Mouse (Mus musculus): ENCODE measurements around the gene Capg. TPM values are rescaled to one million over a fixed set of nuclear protein-coding genes. Genes with fewer than 3 reads are reported as not detected.
A peak's percentile ranks its signal among the peaks of the same experiment; 100 is the strongest.

Capg gene
- polyA plus RNA-seq, 1 experiment from 2014 or later, result 8.4 TPM

DNA sequence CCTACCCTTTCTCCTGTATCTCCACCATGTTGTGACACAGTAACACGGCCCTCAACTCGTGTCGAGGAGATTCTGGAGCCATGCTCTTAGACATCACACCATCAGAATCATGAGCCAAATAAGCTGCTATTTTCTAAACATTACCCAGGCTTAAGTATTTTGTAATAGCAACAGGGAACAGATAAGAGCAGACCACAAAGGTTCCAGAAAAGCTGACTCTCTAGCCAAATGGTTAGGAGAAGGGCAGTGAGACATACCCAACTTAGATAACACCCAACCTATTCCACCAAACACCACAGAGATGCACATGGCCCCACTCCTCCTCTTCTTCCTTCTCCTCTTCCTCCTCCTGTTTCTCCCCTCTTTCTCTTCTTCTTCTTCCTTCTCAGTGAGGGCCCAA, 31.9 kb downstream of the Capg start:
- no peaks in the 10 kb centered on the region for H3K27me3 ChIP-seq (replicated peaks)
- no peak overlapping the region for H3K9ac ChIP-seq (replicated peaks)
- no peaks in the 10 kb centered on the region for H3K4me1 ChIP-seq
- H3K36me3 ChIP-seq, result peaks cover 56% of the 10 kb centered on the region
- no peak for ATAC-seq (ENCODE audit: low FRiP score)
- H3K4me2 ChIP-seq, result no peak overlapping the region
- H3K9me3 ChIP-seq (replicated peaks), result no peaks in the 10 kb centered on the region
- no peak overlapping the region for H3K27ac ChIP-seq (replicated peaks)
- WGBS, result 96% methylated on average over 3 of the region's 3 CpGs
- no peak overlapping the region for H3K4me3 ChIP-seq (replicated peaks)

DNA sequence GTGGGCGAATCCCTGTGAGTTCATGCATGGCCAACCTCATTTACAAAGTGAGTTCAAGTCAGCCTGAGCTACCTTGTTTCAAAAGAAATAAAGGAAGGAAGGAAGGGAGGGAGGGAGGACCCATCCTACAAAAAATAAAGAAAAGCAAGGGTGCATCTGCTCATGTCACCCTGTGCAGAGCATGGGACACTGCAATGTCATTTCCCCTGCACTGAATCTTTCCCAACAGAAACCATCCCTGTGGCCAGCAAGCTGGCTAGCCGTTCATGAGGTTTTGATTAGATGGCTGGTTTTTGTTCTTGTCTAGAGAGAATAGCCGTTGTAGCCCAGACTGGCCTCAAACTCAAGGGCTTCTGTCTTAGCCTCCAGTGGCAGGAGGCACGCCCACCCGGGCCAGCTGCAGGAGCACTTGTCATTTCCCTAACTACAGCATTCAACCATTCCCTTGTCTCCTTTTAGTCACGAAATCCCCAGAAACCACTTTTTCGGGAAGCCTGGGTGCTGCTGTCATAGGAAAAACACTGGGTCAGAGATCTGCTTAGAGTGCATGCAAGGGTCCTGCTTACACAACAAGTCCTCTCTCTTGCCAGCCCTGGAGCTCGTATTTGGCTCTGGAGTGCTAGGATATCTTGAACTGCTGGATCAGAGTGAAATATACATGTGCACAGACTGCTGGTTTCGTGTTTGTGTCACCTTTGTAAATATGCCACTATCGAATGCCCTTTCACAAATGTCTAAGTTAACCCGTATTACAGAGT, 37.6 kb downstream of the Capg start:
- Histone ChIP-seq H3K36me3 (peaks cover 34% of the 10 kb centered on the region), H3K4me2 (no peak overlapping the region), H3K27me3 (replicated peaks) (no peaks in the 10 kb centered on the region), H3K9ac (replicated peaks) (no peak overlapping the region), H3K27ac (replicated peaks) (no peak overlapping the region), H3K4me3 (replicated peaks) (no peak overlapping the region), H3K9me3 (replicated peaks) (no peaks in the 10 kb centered on the region), H3K4me1 (no peaks in the 10 kb centered on the region)
- ATAC-seq (ENCODE audit: low FRiP score), result no peak
- 76% methylated on average over 11 of the region's 11 CpGs for WGBS

DNA sequence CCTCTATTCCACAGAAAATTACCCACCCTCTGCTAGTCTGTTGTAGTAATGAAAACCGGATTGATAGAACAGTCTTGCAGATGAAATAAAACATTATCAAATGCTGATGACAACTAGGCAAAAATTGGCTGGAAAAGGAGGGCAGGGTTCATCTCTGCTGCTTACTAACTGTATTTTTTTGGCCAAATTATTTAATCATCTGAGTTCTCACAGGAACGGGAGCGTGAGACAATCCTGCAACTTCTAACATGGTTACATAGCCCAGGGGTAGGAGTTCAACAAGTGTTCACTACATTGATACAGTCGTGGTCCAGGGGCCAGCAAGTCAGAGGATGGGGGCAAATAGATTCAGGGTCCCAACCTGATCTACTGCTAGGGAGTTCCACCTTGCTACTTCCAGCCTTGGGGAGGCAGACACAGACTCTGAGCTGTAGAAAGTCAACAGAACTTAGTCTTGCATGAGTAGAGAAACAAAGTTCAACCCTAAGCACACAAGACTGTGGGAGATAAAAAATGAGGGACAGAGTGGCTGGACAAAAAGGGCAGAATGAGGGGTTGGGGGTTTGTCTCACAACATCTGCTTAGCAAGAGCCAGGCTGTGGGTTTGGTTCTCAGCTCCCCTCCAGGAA, 39.1 kb downstream of the Capg start:
- 90% methylated on average over 4 of the region's 4 CpGs for WGBS
- Histone ChIP-seq H3K27me3 (replicated peaks) (no peaks in the 10 kb centered on the region), H3K4me3 (replicated peaks) (no peak overlapping the region), H3K4me2 (no peak overlapping the region), H3K27ac (replicated peaks) (no peak overlapping the region), H3K36me3 (peaks cover 23% of the 10 kb centered on the region), H3K4me1 (no peaks in the 10 kb centered on the region), H3K9me3 (replicated peaks) (no peaks in the 10 kb centered on the region), H3K9ac (replicated peaks) (no peak overlapping the region)
- no peak for ATAC-seq (ENCODE audit: low FRiP score)

DNA sequence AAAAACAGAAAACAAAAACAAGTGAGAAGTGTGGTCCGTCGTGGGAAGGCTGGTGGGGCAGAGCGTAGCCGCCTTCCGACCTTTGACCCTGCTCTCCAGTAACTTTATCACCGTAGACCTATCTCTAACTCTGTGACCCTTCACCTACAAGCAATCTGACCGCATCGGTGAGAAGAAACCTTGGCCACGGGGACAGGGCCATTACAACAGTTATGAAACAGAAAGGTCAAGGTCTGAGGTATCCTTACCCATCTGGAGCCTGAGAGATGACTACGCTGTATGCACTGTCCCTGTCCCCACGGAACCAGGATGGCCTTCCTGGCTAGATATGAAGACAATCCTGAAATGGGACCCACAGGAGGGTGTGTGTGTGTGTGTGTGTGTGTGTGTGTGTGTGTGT, 40.0 kb downstream of the Capg start:
- no peak for ATAC-seq (ENCODE audit: low FRiP score)
- no peak overlapping the region for H3K9ac ChIP-seq (replicated peaks)
- no peaks in the 10 kb centered on the region for H3K9me3 ChIP-seq (replicated peaks)
- H3K4me1 ChIP-seq, result no peaks in the 10 kb centered on the region
- H3K36me3 ChIP-seq, result peaks cover 19% of the 10 kb centered on the region
- H3K4me2 ChIP-seq, result no peak overlapping the region
- 89% methylated on average over 11 of the region's 11 CpGs for WGBS
- no peaks in the 10 kb centered on the region for H3K27me3 ChIP-seq (replicated peaks)
- H3K27ac ChIP-seq (replicated peaks), result no peak overlapping the region
- H3K4me3 ChIP-seq (replicated peaks), result no peak overlapping the region

DNA sequence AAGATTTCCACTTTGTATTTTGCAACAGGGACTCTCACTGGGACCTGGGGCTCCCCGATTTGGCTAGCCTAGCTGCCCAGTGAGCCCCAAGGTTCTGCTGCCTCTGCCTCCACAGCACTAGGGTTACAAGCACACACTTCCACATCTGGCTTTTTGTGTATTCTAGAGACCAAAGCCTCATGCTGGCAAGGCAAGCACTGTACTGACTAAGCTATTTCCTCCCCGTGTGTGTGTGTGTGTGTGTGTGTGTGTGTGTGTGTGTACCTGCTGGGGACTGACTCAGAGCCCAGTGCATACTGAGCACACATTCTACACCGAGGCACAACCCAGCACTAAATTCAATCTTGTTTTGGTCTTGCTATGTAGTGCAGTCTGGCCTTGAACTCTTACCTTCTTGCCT, 42.5 kb downstream of the Capg start:
- peaks cover 8% of the 10 kb centered on the region; the same call in 1 of the 2 replicates for H3K36me3 ChIP-seq
- whole genome bisulfite sequencing, result 85% methylated on average over 3 of the region's 3 CpGs
- ATAC-seq (ENCODE audit: low FRiP score), result no peak

DNA sequence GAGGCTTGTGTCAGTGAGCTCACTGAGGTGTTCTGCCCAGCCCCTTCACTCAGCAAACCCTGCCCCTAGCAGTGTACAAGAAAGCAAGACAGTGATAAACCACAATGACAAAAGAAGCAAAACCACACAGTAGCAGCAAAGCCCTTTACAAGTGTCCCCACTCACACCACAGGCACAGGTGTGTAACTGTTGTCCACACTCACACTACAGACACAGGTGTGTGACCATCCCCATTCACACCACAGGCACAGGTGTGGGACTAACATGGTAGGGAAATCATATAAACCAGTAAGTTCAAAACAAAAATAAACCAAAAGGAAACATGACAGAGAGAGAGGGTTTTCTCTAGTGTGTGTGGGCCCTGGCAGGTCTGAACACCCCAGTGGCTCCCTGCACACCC, 44.1 kb downstream of the Capg start:
- no peak overlapping the region for H3K27ac ChIP-seq (replicated peaks)
- peaks cover 8% of the 10 kb centered on the region; the same call in 1 of the 2 replicates for H3K36me3 ChIP-seq
- no peak for ATAC-seq (ENCODE audit: low FRiP score)
- H3K4me1 ChIP-seq, result no peaks in the 10 kb centered on the region
- H3K4me2 ChIP-seq, result no peak overlapping the region
- H3K9ac ChIP-seq (replicated peaks), result no peak overlapping the region
- H3K9me3 ChIP-seq (replicated peaks), result no peaks in the 10 kb centered on the region
- no peak overlapping the region for H3K4me3 ChIP-seq (replicated peaks)
- H3K27me3 ChIP-seq (replicated peaks), result no peaks in the 10 kb centered on the region

More for the DNA sequence above, 42.5 kb downstream of the Capg start:
- Histone ChIP-seq H3K9ac (replicated peaks) (no peak overlapping the region), H3K9me3 (replicated peaks) (no peaks in the 10 kb centered on the region), H3K4me3 (replicated peaks) (no peak overlapping the region), H3K4me2 (no peak overlapping the region), H3K27me3 (replicated peaks) (no peaks in the 10 kb centered on the region), H3K4me1 (no peaks in the 10 kb centered on the region), H3K27ac (replicated peaks) (no peak overlapping the region)

DNA sequence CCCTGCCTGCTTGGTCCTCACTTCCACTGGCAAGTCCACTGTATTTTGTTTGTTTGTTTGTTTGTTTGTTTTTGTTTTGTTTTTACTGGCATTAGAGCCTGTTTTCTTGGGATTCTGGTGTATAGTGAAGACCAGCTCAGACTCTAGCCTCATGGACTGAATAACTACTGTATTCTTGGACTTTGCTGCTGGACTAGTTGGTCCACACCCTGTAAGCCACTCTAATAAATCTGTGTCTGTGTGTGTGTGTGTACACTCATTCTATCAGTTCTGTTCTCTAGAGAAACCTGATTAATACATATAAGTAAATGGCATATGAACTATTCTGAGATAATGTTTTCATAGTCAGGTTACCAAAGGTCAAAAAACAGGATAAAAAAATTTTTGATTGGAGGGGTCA, 45.9 kb downstream of the Capg start:
- Histone ChIP-seq H3K27ac (replicated peaks) (no peak overlapping the region), H3K4me3 (replicated peaks) (no peak overlapping the region), H3K27me3 (replicated peaks) (no peaks in the 10 kb centered on the region), H3K9me3 (replicated peaks) (no peaks in the 10 kb centered on the region), H3K4me2 (no peak overlapping the region), H3K4me1 (no peaks in the 10 kb centered on the region), H3K36me3 (0 out of 2 replicates have a peak, but pooled peaks cover 4% of the 10 kb centered on the region), H3K9ac (replicated peaks) (no peak overlapping the region)
- ATAC-seq (ENCODE audit: low FRiP score), result no peak

DNA sequence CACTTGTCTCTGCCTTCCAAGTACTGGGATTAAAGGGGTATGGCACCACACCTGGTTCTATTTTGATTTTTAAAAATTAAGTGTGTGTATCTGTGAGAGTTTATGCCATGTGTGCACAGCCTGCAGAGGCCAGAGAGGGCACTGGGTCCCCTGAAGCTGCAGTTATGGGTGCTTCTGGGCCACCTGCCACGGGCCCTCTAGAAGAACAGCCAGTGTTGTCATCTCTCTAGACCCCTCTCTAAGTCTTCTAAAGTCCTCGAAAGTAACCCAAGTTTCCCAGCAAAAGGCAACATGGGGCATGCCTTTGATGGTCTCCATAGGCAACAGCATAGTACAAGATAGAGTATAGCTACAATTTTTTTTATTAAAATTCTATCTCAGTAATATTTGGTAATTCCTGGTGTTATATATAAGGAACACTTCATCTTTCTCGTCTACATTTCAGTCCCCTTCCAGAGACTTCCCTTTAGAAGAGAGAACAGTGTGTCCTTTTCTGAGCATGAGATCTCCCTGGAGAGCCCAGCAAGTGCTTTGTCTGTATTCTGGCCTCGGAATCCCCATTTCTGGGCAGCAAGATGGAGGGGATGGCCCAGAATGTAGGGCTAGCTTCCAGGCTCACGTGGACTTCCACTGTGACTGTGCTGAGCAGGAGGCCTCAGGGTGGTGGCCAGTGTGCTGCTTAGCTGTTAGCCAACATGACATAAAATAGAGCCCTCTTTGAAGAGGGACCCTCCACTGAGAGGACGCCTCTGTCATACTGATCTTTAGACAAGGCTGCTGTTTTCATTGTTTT, 49.0 kb downstream of the Capg start:
- WGBS, result 81% methylated on average over 6 of the region's 6 CpGs

DNA sequence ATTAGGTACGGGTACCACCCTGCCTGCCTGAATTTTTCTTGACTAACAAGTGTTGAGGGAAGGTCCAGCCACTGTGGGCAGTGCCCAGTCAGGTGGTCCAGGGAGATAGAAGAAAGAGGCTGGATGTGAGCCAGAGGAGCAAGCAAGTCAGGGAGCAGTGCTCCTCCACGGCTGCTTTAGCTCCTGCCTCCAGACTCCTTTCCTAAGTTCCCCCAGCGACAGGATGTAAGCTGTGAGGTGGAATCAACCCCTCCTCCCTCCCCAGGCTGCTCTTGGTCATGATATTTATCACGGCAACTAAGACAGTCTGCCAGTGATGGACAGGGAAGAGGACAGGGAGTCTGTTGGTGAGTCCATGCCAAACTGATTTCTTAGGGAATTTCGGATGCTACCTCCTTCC, 49.7 kb downstream of the Capg start:
- Histone ChIP-seq H3K9me3 (replicated peaks) (no peaks in the 10 kb centered on the region), H3K9ac (replicated peaks) (no peak overlapping the region), H3K27me3 (replicated peaks) (no peaks in the 10 kb centered on the region), H3K4me2 (no peak overlapping the region), H3K4me3 (replicated peaks) (no peak overlapping the region), H3K27ac (replicated peaks) (no peak overlapping the region), H3K36me3 (no peaks in the 10 kb centered on the region), H3K4me1 (peaks cover 18% of the 10 kb centered on the region)
- no peak for ATAC-seq (ENCODE audit: low FRiP score)
- 73% methylated on average over 5 of the region's 5 CpGs for WGBS

More for the DNA sequence above, 49.0 kb downstream of the Capg start:
- H3K4me3 ChIP-seq (replicated peaks), result no peak overlapping the region
- no peak overlapping the region for H3K9ac ChIP-seq (replicated peaks)
- no peak overlapping the region for H3K27ac ChIP-seq (replicated peaks)
- no peak overlapping the region for H3K4me2 ChIP-seq
- no peaks in the 10 kb centered on the region for H3K9me3 ChIP-seq (replicated peaks)
- ATAC-seq (ENCODE audit: low FRiP score), result no peak
- H3K4me1 ChIP-seq, result peaks cover 13% of the 10 kb centered on the region
- no peaks in the 10 kb centered on the region for H3K27me3 ChIP-seq (replicated peaks)
- H3K36me3 ChIP-seq, result no peaks in the 10 kb centered on the region

DNA sequence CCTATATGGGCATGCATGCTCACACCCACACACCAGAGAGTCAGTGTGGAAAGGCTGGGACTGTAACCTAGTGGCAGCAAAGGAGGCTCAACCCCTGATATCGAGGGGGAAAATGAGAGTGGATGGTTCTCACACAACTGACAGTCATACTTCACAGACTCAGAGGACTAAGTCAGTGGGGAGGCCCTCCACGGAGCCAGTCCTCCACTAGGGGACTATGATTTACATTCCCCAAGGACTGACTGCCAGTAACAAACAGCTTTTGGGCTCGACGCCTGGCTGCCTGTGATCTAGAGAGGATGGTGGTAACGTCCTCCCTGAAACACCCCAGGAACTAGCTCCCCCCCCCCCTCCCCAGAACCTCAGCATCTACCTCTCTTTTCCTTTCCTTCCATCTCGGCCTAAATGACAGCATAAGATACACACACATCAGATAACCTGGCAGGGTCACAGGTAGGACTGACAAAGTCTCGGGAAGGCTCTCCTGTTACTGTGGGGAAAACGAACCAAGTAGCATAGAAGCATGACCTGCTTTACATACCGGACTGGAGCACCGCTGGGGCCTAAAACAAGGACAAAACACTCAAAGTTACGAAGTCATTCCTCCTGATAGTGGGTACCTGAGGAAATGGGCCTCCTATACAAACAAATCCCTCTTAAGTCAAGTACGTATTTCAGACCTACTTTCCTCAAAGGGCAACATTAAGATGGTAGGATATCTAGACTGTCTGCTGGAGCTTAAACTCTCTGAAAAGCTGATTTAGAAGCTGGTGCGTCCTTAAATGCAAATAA, 53.1 kb downstream of the Capg start:
- no peaks in the 10 kb centered on the region for H3K9me3 ChIP-seq (replicated peaks)
- H3K36me3 ChIP-seq, result no peaks in the 10 kb centered on the region
- H3K4me3 ChIP-seq (replicated peaks), result peak overlapping the region; percentile 73
- H3K27me3 ChIP-seq (replicated peaks), result no peaks in the 10 kb centered on the region
- H3K9ac ChIP-seq (replicated peaks), result peak overlapping the region; percentile 74
- no peak for ATAC-seq (ENCODE audit: low FRiP score)
- peak overlapping the region; percentile 85 for H3K4me2 ChIP-seq
- WGBS, result 44% methylated on average over 13 of the region's 13 CpGs
- peak overlapping the region; percentile 78 for H3K27ac ChIP-seq (replicated peaks)
- H3K4me1 ChIP-seq, result peaks cover 24% of the 10 kb centered on the region

DNA sequence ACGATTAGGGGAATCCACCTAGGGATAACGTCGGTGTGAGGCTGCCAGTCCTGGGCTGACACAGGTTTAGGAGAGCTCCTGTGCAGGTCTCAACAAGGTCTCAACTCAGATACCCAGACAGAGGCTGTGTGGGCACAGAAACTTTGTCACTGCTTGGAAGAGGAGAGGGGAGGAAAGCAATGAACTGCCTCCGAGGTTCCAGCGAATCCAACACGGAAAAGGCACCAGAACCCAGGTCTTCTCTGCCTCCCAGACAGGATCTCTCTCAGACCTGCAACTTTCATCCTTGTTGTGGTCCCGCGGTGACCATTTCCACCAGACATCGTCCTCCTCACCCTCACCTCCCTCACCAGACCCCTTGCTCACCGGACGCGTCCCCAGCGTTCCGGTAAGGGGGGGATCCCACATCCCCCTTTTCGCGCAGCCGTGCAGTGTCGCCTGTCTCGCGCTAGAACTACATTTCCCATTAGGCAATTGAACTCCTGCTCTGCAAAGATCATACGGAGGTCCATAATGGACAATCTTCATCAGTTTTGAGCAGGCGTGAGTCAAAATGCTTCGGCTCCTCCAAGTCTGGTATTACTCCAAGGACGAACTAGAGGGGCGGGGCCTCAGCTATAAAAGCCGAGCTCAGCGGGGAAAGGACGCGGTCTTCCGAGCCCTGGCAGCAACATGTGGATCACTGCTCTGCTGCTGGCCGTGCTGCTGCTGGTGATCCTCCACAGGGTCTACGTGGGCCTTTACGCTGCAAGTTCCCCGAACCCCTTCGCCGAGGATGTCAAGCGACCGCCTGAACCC, 54.0 kb downstream of the Capg start, which contains the start of the genes Elmod3 and Retsat:
TSS of gene Elmod3 (minus strand) at position 458 of the 798 bp plus-strand sequence.
TSS of gene Retsat (plus strand) at position 520 of the 798 bp plus-strand sequence.
- no peaks in the 10 kb centered on the region for H3K36me3 ChIP-seq
- peak within 1 kb of the TSS; percentile 79 for H3K27ac ChIP-seq (replicated peaks)
- peak within 1 kb of the TSS; percentile 74 for H3K9ac ChIP-seq (replicated peaks)
- H3K4me2 ChIP-seq, result peak within 1 kb of the TSS; percentile 85
- H3K27me3 ChIP-seq (replicated peaks), result no peaks in the 10 kb centered on the region
- under 1% methylated on average over 38 of the region's 38 CpGs for WGBS
- H3K9me3 ChIP-seq (replicated peaks), result no peaks in the 10 kb centered on the region
- H3K4me1 ChIP-seq, result peaks cover 24% of the 10 kb centered on the region
- peak within 1 kb of the TSS; percentile 73 for H3K4me3 ChIP-seq (replicated peaks)
- ATAC-seq (ENCODE audit: low FRiP score), result peak; percentile 93

Data from neural tube, embryonic 15.5 days (tissue).